Mouse (Mus musculus): ENCODE data around the gene Hps6. TPM values are rescaled to one million over a fixed set of nuclear protein-coding genes. Genes with fewer than 3 reads are reported as not detected.

The Hps6 gene
- total RNA-seq, 4 experiments from 2014 or later: 7.8 to 9.0 (median 8.5) TPM

GRCm38 (mm10) chr19:46029652-46030051 is 26.3 kb downstream of the Hps6 start:
- no peak for DNase-seq (ENCODE audit: low spot score in 2 of 2)

- DNase-seq (ENCODE audit: low spot score in 2 of 2): no peak
These were observed 27.1 kb downstream of the Hps6 start for GRCm38 (mm10) chr19:46030196-46030983.

- no peak for DNase-seq (ENCODE audit: low spot score in 2 of 2)
These were observed 28.6 kb downstream of the Hps6 start for GRCm38 (mm10) chr19:46031689-46032432.

- peak in 1 of 2 experiments; percentile 57 for DNase-seq (ENCODE audit: low spot score in 2 of 2)
These were observed 29.6 kb downstream of the Hps6 start for GRCm38 (mm10) chr19:46032731-46033510.

- DNase-seq (ENCODE audit: low spot score in 2 of 2): no peak
These were observed 30.6 kb downstream of the Hps6 start for GRCm38 (mm10) chr19:46033911-46034310.

GRCm38 (mm10) chr19:46035971-46036370 is 32.7 kb downstream of the Hps6 start:
- DNase-seq (ENCODE audit: low spot score in 2 of 2): no peak

- DNase-seq (ENCODE audit: low spot score in 2 of 2): no peak
These were observed 33.4 kb downstream of the Hps6 start for GRCm38 (mm10) chr19:46036477-46037242.

GRCm38 (mm10) chr19:46037243-46037924 is 34.1 kb downstream of the Hps6 start:
- DNase-seq (ENCODE audit: low spot score in 2 of 2): no peak

- DNase-seq (ENCODE audit: low spot score in 2 of 2): no peak
These were observed 34.9 kb downstream of the Hps6 start for GRCm38 (mm10) chr19:46037925-46038850.

- DNase-seq (ENCODE audit: low spot score in 2 of 2): no peak
These were observed 35.5 kb downstream of the Hps6 start for GRCm38 (mm10) chr19:46038851-46039260.

GRCm38 (mm10) chr19:46039478-46039877 is 36.2 kb downstream of the Hps6 start:
- peak; percentile 57 to 79 for DNase-seq (ENCODE audit: low spot score in 2 of 2)

- no peak for DNase-seq (ENCODE audit: low spot score in 2 of 2)
These were observed 37.0 kb downstream of the Hps6 start for GRCm38 (mm10) chr19:46040149-46040902.

GRCm38 (mm10) chr19:46041299-46041932 is 38.1 kb downstream of the Hps6 start:
- no peak for DNase-seq (ENCODE audit: low spot score in 2 of 2)

GRCm38 (mm10) chr19:46041933-46042475 is 38.7 kb downstream of the Hps6 start:
- peak in 1 of 2 experiments; percentile 74 for DNase-seq (ENCODE audit: low spot score in 2 of 2)

- DNase-seq (ENCODE audit: low spot score in 2 of 2): peak in 1 of 2 experiments; percentile 76
These were observed 39.2 kb downstream of the Hps6 start for GRCm38 (mm10) chr19:46042476-46043011.

GRCm38 (mm10) chr19:46043380-46043779 is 40.1 kb downstream of the Hps6 start:
- DNase-seq (ENCODE audit: low spot score in 2 of 2): peak in 1 of 2 experiments; percentile 19

GRCm38 (mm10) chr19:46044271-46044992 is 41.1 kb downstream of the Hps6 start, which contains the start of gene Pprc1:
Pprc1 (plus strand) TSS chr19:46044886.
- DNase-seq (ENCODE audit: low spot score in 2 of 2): no peak
